Mouse (Mus musculus) hindbrain, postnatal 0 days (tissue): ENCODE data around the gene Rab5if. TPM values are rescaled to one million over a fixed set of nuclear protein-coding genes. Genes with fewer than 3 reads are reported as not detected.

Experiments used
- ATAC-seq: fragments of 200-750 bp; cut with Nextera tagmentation; 2 replicates; pipeline ENCODE4 v1.8.0; 2017; ENCODE audit warnings: mild to moderate bottlenecking, moderate TSS enrichment, moderate library complexity
- DNase-seq: peaks from one replicate; pipeline ENCODE4 v3.0.0-alpha.2; 2015; ENCODE audit warnings: low spot score
- H3K27ac ChIP-seq: fragments of 300-500 bp; sonication (generic); 2 replicates; pipeline ENCODE4 v1.5.1; 2014; ENCODE audit warnings: mild to moderate bottlenecking
- H3K27me3 ChIP-seq: fragments of 300-500 bp; sonication (generic); 2 replicates; pipeline ENCODE4 v1.6.1; 2014; ENCODE audit warnings: low read length, mixed read lengths; ENCODE audit not compliant: insufficient read depth
- H3K36me3 ChIP-seq: fragments of 300-500 bp; sonication (generic); 2 replicates; pipeline ENCODE4 v1.6.1; 2014; ENCODE audit warnings: low read length, mixed read lengths; ENCODE audit not compliant: insufficient read depth
- H3K4me1 ChIP-seq: fragments of 300-500 bp; sonication (generic); 2 replicates; pipeline ENCODE4 v1.6.1; 2014; ENCODE audit warnings: antibody characterized with exemption, low read length, mixed read lengths; ENCODE audit not compliant: insufficient read depth
- H3K4me2 ChIP-seq: fragments of 300-500 bp; sonication (generic); 2 replicates; pipeline ENCODE4 v1.6.1; 2014; ENCODE audit warnings: low read depth, mild to moderate bottlenecking, low read length, moderate library complexity, mixed read lengths
- H3K4me3 ChIP-seq: fragments of 300-500 bp; sonication (generic); 2 replicates; pipeline ENCODE4 v1.5.1; 2014; ENCODE audit warnings: low read length
- H3K9ac ChIP-seq: fragments of 300-500 bp; sonication (generic); replicated peaks from 2 replicates; pipeline ENCODE4 v1.6.1; 2014; ENCODE audit warnings: mild to moderate bottlenecking, low read length, moderate library complexity, mixed read lengths
- H3K9me3 ChIP-seq: fragments of 300-500 bp; sonication (generic); 2 replicates; pipeline ENCODE4 v1.6.1; 2016; ENCODE audit warnings: low read length, mixed read lengths
- CTCF ChIP-seq: IDR thresholded peaks from 2 replicates; pipeline ENCODE4 v1.5.1; 2016; ENCODE audit warnings: antibody characterized with exemption, control low read depth, low read depth
- WGBS: fragments of 180-500 bp; shearing (Covaris S2); extraction: QIAGEN DNeasy Blood & Tissue Kit; methylation state at CpG from one replicate; pipeline ENCODE4 v1.1.7; 2014; 5-methylcytosine and 5-hydroxymethylcytosine counted together
- polyA plus RNA-seq: library from polyadenylated mRNA; unstranded; fragments of >200 nt; fragmentation: Nextera tagmentation; extraction: Ambion mirVana; gene quantifications from 2 replicates; pipeline ENCODE4 v1.2.1, GENCODE M21; 2015
- total RNA-seq: library from RNA; depleted of rRNA; stranded (reverse); fragments of >200 nt; gene quantifications from 2 replicates; pipeline ENCODE4 v1.2.3, GENCODE M21; 2014

Gene Rab5if
- total and polyA plus RNA-seq, 2 experiments from 2014 or later: 135 to 158 TPM

DNA sequence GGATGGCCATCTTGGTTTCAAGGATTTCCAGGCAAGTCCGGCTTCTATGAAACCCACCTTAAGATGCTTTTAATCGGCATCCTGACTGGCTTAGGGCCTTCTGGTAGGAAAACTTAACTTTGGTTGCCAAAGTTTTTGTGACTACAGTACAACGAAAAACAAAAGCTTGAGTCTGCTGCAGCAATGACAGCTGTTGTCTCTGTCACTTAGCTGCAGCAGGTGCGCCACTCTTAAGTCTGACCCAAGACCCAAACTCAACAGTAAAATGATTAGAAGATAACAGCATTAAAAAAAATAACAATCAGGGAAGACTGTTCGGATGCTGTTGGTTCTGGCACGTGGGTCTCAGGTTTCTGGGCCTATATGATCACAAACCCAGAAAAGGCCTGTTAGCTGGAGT is 24.1 kb upstream of the Rab5if start:
- TF ChIP-seq CTCF: no peak
- no peak overlapping the region for H3K4me2 ChIP-seq
- no peak for DNase-seq
- 61% methylated on average over 6 of the region's 6 CpGs for WGBS
- H3K4me3 ChIP-seq: no peak overlapping the region
- no peak for ATAC-seq
- H3K4me1 ChIP-seq: peaks cover 9% of the 10 kb centered on the region; the same call in 1 of the 2 replicates
- H3K36me3 ChIP-seq: no peaks in the 10 kb centered on the region
- H3K27me3 ChIP-seq: no peaks in the 10 kb centered on the region
- H3K27ac ChIP-seq: no peak overlapping the region
- no peak overlapping the region for H3K9ac ChIP-seq
- H3K9me3 ChIP-seq: no peaks in the 10 kb centered on the region

DNA sequence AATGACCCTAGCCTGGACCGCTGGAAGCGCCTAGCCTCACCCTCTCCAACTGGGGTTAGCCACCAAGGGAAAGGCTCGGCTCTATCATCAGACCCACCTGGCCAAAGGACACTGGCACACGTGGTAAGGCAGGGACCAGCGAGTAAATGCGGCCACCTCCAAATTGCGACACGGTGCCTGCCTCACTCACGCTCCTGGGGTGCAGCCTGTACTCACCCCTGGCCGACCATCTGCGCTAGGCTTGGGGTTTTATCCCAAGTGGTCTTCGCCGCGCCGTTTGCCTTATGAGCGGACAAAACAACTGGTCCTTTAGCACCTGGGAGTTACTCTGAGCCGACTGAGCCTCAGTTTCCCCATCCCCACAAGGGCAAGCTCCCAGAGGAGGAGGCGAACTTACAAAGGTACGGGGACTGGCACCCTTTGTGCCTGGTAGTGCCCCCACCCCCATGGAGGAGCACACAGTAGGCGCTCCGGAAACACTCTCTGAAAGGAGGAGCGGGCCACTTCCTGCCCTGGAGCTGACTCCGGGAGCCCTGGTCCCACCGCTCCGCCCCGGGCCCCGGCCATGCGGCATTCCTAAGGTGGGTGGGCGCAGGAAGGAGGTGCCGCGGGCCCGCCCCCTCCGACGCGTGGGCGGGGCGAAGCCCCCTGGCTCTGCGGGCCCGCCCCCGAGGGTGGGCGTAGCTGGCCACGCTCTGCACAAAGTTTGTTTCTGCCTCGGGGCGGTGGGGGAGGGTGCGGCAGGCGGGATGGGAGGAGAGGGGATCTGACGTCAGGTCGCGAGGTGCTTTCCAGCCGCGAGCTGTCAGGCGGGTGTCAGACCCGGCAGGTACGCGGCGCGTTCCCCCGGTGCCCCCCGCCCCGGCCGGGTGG is 23.4 kb upstream of the Rab5if start, which contains the start of gene Tgif2:
Tgif2 (plus strand) TSS at position 689 of the 873 bp plus-strand sequence.
- peak; percentile 83 for ATAC-seq
- H3K4me2 ChIP-seq: peak within 1 kb of the TSS; percentile 77
- no peaks in the 10 kb centered on the region for H3K36me3 ChIP-seq
- H3K27ac ChIP-seq: peak within 1 kb of the TSS; percentile 73
- DNase-seq: peak; percentile 86
- no peaks in the 10 kb centered on the region for H3K27me3 ChIP-seq
- no peak for TF ChIP-seq CTCF
- peaks cover 9% of the 10 kb centered on the region; the same call in 1 of the 2 replicates for H3K4me1 ChIP-seq
- peak within 1 kb of the TSS; percentile 47 for H3K9ac ChIP-seq
- H3K4me3 ChIP-seq: peak within 1 kb of the TSS; percentile 58
- no peaks in the 10 kb centered on the region for H3K9me3 ChIP-seq
- 6% methylated on average over 58 of the region's 61 CpGs for WGBS

DNA sequence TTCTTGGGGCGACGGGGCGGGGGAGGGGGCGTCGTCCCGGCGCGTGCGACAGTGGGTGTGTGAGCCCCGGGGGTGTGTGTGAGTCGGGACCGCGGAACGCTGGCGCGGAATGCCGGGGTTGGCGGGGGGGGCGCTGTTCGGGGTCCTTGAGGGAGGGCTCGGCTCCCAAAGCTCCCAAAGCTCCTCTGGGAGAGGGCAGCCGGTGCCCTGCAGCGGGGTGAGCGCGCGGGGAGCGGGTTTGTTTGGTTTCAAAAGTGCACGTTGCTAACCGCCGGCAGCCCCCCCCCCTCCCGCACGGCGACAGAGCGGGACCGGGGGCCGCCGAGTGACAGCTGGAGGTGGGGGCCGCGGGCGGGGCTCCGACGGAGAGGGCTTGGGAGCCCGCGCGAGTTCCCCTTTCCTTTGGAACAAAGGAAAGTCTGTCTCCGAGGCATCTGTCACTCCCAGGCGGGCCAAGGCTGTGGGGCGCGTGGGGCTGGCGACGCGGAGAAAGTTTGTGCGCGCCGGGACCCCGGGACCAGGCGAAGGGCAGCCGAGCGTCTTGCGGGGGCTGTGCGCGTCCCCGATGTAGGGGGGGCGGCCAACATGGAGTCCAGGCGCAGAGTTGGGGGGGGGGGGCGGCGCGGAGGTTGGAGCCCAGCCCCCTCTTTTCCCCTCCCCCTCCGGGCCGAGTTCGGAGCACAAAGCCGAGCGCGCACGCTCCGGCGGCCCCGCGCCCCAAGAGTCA is 22.5 kb upstream of the Rab5if start:
- peak overlapping the region; percentile 73 for H3K27ac ChIP-seq
- no peak for TF ChIP-seq CTCF
- no peaks in the 10 kb centered on the region for H3K9me3 ChIP-seq
- H3K4me1 ChIP-seq: peaks cover 15% of the 10 kb centered on the region; the same call in 1 of the 2 replicates
- ATAC-seq: peak; percentile 38
- WGBS: under 1% methylated on average over 64 of the region's 79 CpGs
- DNase-seq: peak; percentile 49
- no peaks in the 10 kb centered on the region for H3K27me3 ChIP-seq
- H3K4me3 ChIP-seq: peak overlapping the region; percentile 58
- peak overlapping the region; percentile 77 for H3K4me2 ChIP-seq
- H3K9ac ChIP-seq: peak overlapping the region; percentile 47
- no peaks in the 10 kb centered on the region for H3K36me3 ChIP-seq

DNA sequence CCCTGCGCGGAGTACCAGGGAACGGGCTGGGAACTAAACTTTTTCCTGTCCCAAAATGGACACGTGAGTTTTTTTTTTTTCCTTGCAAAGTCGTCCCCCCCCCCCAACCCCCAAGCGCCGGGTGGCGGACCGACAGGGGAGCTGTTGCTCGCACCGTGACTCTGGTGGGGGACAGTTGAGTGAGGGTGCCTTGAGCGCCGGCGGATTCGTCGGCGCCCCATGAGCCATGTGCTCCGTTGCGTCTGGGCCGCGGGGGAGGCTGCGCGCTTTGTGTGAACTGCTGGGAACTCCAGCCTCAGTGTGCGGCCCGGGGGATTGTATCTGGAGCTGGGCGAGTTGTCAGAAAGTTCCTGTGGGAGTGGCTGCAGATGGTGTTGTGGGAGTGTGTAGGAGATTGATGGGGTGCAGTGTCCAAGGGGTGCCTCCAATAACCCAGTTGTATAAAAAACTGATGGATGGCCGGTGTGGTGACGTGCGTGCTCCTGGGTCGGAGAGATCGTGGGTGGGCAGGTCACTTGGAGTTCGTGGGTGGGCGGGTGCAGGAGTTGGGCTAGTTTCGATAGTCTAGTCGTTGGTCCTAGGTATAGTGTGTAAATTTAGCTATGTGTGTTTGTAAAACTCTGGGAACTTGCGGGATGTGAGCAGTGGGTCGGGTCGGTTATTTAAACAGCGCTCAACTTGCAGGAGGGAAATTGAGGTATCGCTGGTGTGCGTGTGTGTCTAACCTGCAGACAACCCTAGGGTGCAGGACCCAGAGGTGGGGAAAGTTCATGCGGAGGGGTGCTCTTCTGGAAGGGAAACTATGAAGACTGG is 21.7 kb upstream of the Rab5if start:
- no peaks in the 10 kb centered on the region for H3K36me3 ChIP-seq
- peak; percentile 44 for ATAC-seq
- H3K27me3 ChIP-seq: no peaks in the 10 kb centered on the region
- peak; percentile 63 for DNase-seq
- H3K4me3 ChIP-seq: peak overlapping the region; percentile 58
- TF ChIP-seq CTCF: no peak
- peak overlapping the region; percentile 47; the same call in 1 of the 2 replicates for H3K9ac ChIP-seq
- H3K4me2 ChIP-seq: peak overlapping the region; percentile 77
- peaks cover 19% of the 10 kb centered on the region; the same call in 1 of the 2 replicates for H3K4me1 ChIP-seq
- under 1% methylated on average over 41 of the region's 42 CpGs for WGBS
- no peaks in the 10 kb centered on the region for H3K9me3 ChIP-seq
- peak overlapping the region; percentile 73; the same call in 1 of the 2 replicates for H3K27ac ChIP-seq

DNA sequence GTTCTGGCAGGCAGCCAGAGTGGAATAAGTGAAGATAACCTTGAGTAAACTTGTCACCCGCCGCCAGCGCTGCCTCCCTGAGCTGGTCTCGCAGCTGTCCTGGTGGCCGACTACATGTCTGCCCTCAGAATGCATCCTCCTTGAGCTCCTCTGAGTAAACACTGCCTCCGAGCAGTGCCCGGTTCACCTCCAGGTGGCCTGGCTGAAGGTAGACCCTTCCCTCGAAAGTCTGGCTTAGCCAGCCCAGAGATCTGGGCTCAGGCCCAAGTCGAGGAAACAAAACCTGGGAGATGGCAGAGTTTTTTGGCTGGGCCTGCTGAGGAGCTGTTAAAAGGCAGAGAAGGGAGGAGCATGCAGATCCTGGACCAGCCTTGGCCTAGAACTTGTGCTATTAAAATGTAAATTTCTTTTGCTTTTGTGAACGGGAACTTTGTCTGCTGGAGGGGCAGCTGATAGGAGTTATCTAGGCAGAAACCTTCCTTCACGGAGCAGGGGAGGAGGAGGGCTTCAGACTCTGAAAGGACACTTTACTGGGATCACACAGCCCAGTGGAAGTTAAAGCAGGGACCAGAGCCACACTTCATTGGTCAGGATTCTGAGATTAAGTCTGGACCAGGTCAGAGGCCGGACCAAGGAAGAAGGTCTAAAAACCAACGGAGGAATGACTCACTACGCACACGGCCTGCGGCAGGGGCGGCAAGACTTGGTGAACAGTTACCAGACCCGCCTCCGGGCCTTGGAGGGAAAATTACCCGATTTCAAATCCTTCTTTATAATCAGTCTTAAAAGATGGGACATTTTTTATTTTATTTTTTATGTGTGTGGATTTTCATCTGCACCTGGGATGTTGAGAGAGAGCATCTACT is 20.9 kb upstream of the Rab5if start:
- DNase-seq: peak; percentile 68
- Histone ChIP-seq H3K27ac (peak overlapping the region; percentile 49; the same call in 1 of the 2 replicates), H3K36me3 (no peaks in the 10 kb centered on the region), H3K9ac (peak overlapping the region; percentile 19; the same call in 1 of the 2 replicates), H3K9me3 (no peaks in the 10 kb centered on the region), H3K27me3 (no peaks in the 10 kb centered on the region), H3K4me1 (peaks cover 19% of the 10 kb centered on the region; the same call in 1 of the 2 replicates), H3K4me2 (peak overlapping the region; percentile 77), H3K4me3 (peak overlapping the region; percentile 58)
- 18% methylated on average over 20 of the region's 20 CpGs for WGBS
- 0 out of 2 replicates have a peak, but pooled peaks have one; percentile 3 for TF ChIP-seq CTCF
- no peak for ATAC-seq
